Mouse (Mus musculus) limb, embryonic 14.5 days (tissue): Measurements from ENCODE around the gene Cemip2. TPM values are rescaled to one million over a fixed set of nuclear protein-coding genes. Genes with fewer than 3 reads are reported as not detected.

ENCODE experiments used
- ATAC-seq: fragments of 200-750 bp; cut with Nextera tagmentation; 2 replicates; pipeline ENCODE4 v1.8.0; 2017; ENCODE audit warnings: low read depth, moderate number of reproducible peaks, moderate TSS enrichment; ENCODE audit not compliant: low FRiP score
- DNase-seq: peaks from one replicate; pipeline ENCODE4 v3.0.0-alpha.2; 2015; ENCODE audit warnings: low spot score
- H3K27ac ChIP-seq: fragments of 300-500 bp; sonication (generic); replicated peaks from 2 replicates; pipeline ENCODE4 v1.5.1; 2014; ENCODE audit warnings: low read depth, mild to moderate bottlenecking, low read length, moderate library complexity, mixed read lengths
- H3K27me3 ChIP-seq: fragments of 300-500 bp; sonication (generic); 2 replicates; pipeline ENCODE4 v1.6.1; 2014; ENCODE audit warnings: low read length, mixed read lengths; ENCODE audit not compliant: control insufficient read depth, insufficient read depth
- H3K36me3 ChIP-seq: fragments of 300-500 bp; sonication (generic); 2 replicates; pipeline ENCODE4 v1.6.1; 2014; ENCODE audit warnings: mild to moderate bottlenecking, low read length, moderate library complexity, mixed read lengths; ENCODE audit not compliant: control insufficient read depth, insufficient read depth
- H3K4me1 ChIP-seq: fragments of 300-500 bp; sonication (generic); 2 replicates; pipeline ENCODE4 v1.6.1; 2014; ENCODE audit warnings: antibody characterized with exemption, low read length, mixed read lengths; ENCODE audit not compliant: control insufficient read depth, insufficient read depth
- H3K4me2 ChIP-seq: fragments of 300-500 bp; sonication (generic); replicated peaks from 2 replicates; pipeline ENCODE4 v1.6.1; 2014; ENCODE audit warnings: low read depth, mild to moderate bottlenecking, low read length, moderate library complexity; ENCODE audit not compliant: severe bottlenecking
- H3K4me3 ChIP-seq: fragments of 300-500 bp; sonication (generic); replicated peaks from 2 replicates; pipeline ENCODE4 v1.5.1; 2014; ENCODE audit warnings: low read length
- H3K9ac ChIP-seq: fragments of 300-500 bp; sonication (generic); 2 replicates; pipeline ENCODE4 v1.6.1; 2014; ENCODE audit warnings: mild to moderate bottlenecking, low read depth, low read length, moderate library complexity; ENCODE audit not compliant: severe bottlenecking
- H3K9me3 ChIP-seq: fragments of 300-500 bp; sonication (generic); 2 replicates; pipeline ENCODE4 v1.6.1; 2016; ENCODE audit warnings: low read length; ENCODE audit not compliant: control insufficient read depth
- POLR2A ChIP-seq: fragments of 200-500 bp; IDR thresholded peaks from 2 replicates; pipeline ENCODE4 v1.8.0; 2012; ENCODE audit warnings: inconsistent platforms, mild to moderate bottlenecking, moderate library complexity, borderline replicate concordance; ENCODE audit not compliant: insufficient read depth, insufficient read length; ENCODE audit errors: extremely low read depth
- WGBS: fragments of 180-500 bp; shearing (Covaris S2); extraction: QIAGEN DNeasy Blood & Tissue Kit; methylation state at CpG from one replicate; pipeline ENCODE4 v1.1.7; 2014; 5-methylcytosine and 5-hydroxymethylcytosine counted together
- polyA plus RNA-seq, 2 experiments: library from polyadenylated mRNA; depleted of rRNA in 1 of 2; stranded (reverse) in 1 of 2; unstranded in 1 of 2; fragments of >200 nt; fragmentation: Nextera tagmentation in 1 of 2; extraction: Ambion mirVana in 1 of 2; gene quantifications; 2 replicates each; pipeline versions ENCODE4 v1.2.1 to v1.2.3; 2012 to 2014

The Cemip2 gene
- 16.1 and 17.1 TPM in 2 replicates for polyA plus RNA-seq (2012; rRNA removed)
- 31.1 and 33.3 TPM in 2 replicates for polyA plus RNA-seq (2014; fragmentation: Nextera tagmentation; extraction: Ambion mirVana)

DNA sequence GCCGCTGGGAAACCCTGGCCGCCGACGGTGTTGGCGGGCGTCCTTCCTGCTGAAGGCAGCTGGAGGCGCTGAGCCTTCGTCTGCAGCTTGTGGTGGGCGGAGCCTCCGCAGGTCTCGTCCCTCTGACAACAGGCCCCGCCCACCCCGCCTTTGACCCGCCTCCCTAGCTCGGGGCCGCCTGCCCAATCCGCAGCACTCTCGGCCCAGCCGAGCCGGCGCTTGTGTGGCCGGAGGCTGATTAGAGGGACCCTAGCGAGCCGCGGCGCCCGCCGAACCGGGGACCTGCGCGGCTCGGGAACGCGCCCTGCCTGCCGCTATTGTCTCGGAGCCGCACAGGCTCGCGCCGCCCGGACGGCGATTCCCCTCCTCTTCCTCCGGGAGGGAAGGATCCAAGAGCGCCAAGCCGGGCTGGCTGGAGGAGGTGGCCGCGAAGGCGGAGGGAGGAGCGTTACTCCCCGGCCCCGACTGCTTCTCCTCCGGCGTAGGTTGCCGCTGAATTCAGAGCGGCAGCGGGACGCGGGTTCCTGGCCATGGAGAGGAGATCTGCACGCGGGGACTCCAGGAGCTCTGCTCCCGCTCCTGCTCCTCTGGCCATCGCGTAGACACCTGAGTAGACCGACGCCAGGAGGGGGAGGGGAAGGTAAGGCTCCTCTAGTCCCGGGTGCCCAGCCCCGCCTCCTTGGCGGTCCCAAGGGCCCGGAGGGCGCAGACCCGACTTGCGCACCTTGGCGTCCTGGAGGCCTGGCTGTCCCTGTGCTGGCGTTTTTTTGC, at the start of gene Cemip2:
Gene Cemip2 (plus strand): TSS at position 196 of the 771 bp plus-strand sequence.
- Histone ChIP-seq H3K9ac (peak within 1 kb of the TSS; percentile 79), H3K36me3 (no peaks in the 10 kb centered on the region; the same call in 1 of the 2 replicates), H3K27me3 (no peaks in the 10 kb centered on the region), H3K4me3 (peak within 1 kb of the TSS; percentile 76), H3K4me2 (peak within 1 kb of the TSS; percentile 77), H3K27ac (peak within 1 kb of the TSS; percentile 92), H3K4me1 (peaks cover 25% of the 10 kb centered on the region), H3K9me3 (no peaks in the 10 kb centered on the region)
- TF ChIP-seq POLR2A = peak; percentile 83; the same call in 1 of the 2 replicates
- DNase-seq (peak; percentile 93), ATAC-seq (peak; percentile 95)
- under 1% methylated on average over 53 of the region's 75 CpGs for WGBS

GRCm38 (mm10) chr19:21728342-21728741, 49.8 kb upstream of the Cemip2 start:
- H3K9ac ChIP-seq = no peak overlapping the region
- 92% methylated on average over 6 of the region's 6 CpGs for WGBS

GRCm38 (mm10) chr19:21731887-21732286, 46.3 kb upstream of the Cemip2 start:
- H3K36me3 ChIP-seq = no peaks in the 10 kb centered on the region
- no peak for ATAC-seq
- no peak for TF ChIP-seq POLR2A
- H3K4me3 ChIP-seq = no peak overlapping the region
- H3K4me2 ChIP-seq = no peak overlapping the region
- no peaks in the 10 kb centered on the region for H3K27me3 ChIP-seq
- H3K9ac ChIP-seq = no peak overlapping the region
- no peak for DNase-seq
- H3K27ac ChIP-seq = no peak overlapping the region
- WGBS = 82% methylated on average over 5 of the region's 5 CpGs
- peaks cover 3% of the 10 kb centered on the region for H3K4me1 ChIP-seq
- H3K9me3 ChIP-seq = no peaks in the 10 kb centered on the region

More at GRCm38 (mm10) chr19:21728342-21728741, 49.8 kb upstream of the Cemip2 start:
- no peak overlapping the region for H3K27ac ChIP-seq
- H3K4me2 ChIP-seq = no peak overlapping the region
- ATAC-seq = no peak
- H3K36me3 ChIP-seq = no peaks in the 10 kb centered on the region
- no peak overlapping the region for H3K4me3 ChIP-seq
- H3K27me3 ChIP-seq = no peaks in the 10 kb centered on the region
- no peaks in the 10 kb centered on the region for H3K9me3 ChIP-seq
- DNase-seq = no peak
- no peak for TF ChIP-seq POLR2A
- H3K4me1 ChIP-seq = no peaks in the 10 kb centered on the region

DNA sequence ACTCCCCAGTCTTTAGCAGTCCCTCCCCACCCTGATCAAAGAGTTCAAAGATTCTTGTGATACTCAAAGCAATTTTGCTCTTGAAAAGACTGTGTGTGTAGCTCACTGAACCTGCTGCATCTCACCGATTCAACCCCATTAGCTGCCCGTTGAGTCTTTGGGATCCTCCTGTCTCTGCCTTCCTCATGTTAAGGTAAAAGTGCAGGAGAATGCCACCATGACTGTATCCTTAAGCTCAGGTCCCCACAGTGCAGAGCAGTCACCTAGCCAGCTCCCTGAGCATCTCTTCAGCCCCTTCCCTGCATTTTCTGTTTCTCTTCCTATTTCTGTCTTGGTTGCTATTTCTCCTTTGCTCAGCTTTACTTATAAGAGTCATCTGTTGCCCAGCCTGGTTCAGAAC, 45.0 kb upstream of the Cemip2 start:
- Histone ChIP-seq H3K4me2 (no peak overlapping the region), H3K9ac (no peak overlapping the region), H3K36me3 (no peaks in the 10 kb centered on the region), H3K27ac (no peak overlapping the region), H3K9me3 (no peaks in the 10 kb centered on the region), H3K4me3 (no peak overlapping the region), H3K4me1 (peaks cover 15% of the 10 kb centered on the region), H3K27me3 (no peaks in the 10 kb centered on the region)
- ATAC-seq (no peak), DNase-seq (no peak)
- WGBS = 94% methylated on average over 2 of the region's 2 CpGs
- no peak for TF ChIP-seq POLR2A

DNA sequence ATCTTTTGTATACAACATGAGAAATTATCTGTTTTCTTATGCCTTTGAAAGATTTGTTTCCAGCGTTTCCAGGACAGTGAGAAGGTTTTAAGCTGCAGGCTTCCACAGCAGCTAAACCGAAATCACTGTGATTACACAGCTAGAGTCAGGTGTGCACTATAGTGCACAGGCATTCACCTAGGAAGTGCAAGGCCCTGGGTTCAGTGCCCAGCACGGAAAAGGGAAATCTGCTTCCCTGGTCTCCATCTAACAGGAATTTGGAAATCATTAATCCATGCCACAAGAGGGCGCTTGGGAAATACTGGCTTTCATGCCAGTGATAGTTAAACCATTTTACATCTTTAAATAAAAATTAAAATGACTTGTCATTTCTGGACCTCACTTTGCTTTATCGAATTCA, 44.0 kb upstream of the Cemip2 start:
- ATAC-seq (no peak), DNase-seq (peak; percentile 75)
- H3K4me2 ChIP-seq = no peak overlapping the region
- no peak for TF ChIP-seq POLR2A
- no peak overlapping the region for H3K4me3 ChIP-seq
- H3K9ac ChIP-seq = no peak overlapping the region
- no peaks in the 10 kb centered on the region for H3K27me3 ChIP-seq
- no peak overlapping the region for H3K27ac ChIP-seq
- peaks cover 22% of the 10 kb centered on the region for H3K4me1 ChIP-seq
- WGBS = 37% methylated on average over 5 of the region's 5 CpGs
- no peaks in the 10 kb centered on the region for H3K9me3 ChIP-seq
- H3K36me3 ChIP-seq = no peaks in the 10 kb centered on the region
